Mouse (Mus musculus) intestine, postnatal 0 days (tissue): ENCODE results near the gene Rsad2. TPM values are rescaled to one million over a fixed set of nuclear protein-coding genes. Genes with fewer than 3 reads are reported as not detected.
"Not testable (repeated sequence)": the region's sequence is repeated elsewhere in the genome, so short reads cannot be mapped to it uniquely, and the experiment has no call there.

Source experiments
- ATAC-seq: fragments of 200-750 bp; cut with Nextera tagmentation; 2 replicates; pipeline ENCODE4 v1.8.0; 2017; ENCODE audit warnings: mild to moderate bottlenecking, moderate TSS enrichment, moderate library complexity
- H3K27ac ChIP-seq: fragments of 300-500 bp; sonication (generic); 2 replicates; pipeline ENCODE4 v1.5.1; 2014; ENCODE audit warnings: mild to moderate bottlenecking, low read depth, low read length, moderate library complexity
- H3K27me3 ChIP-seq: fragments of 300-500 bp; sonication (generic); replicated peaks from 2 replicates; pipeline ENCODE4 v1.6.1; 2014; ENCODE audit warnings: low read length, mixed read lengths; ENCODE audit not compliant: control insufficient read depth, insufficient read depth
- H3K36me3 ChIP-seq: fragments of 300-500 bp; sonication (generic); 2 replicates; pipeline ENCODE4 v1.6.1; 2014; ENCODE audit warnings: mild to moderate bottlenecking, moderate library complexity; ENCODE audit not compliant: control insufficient read depth, insufficient read depth
- H3K4me1 ChIP-seq: fragments of 300-500 bp; sonication (generic); replicated peaks from 2 replicates; pipeline ENCODE4 v1.6.1; 2014; ENCODE audit warnings: antibody characterized with exemption, low read length, mixed read lengths; ENCODE audit not compliant: control insufficient read depth, insufficient read depth
- H3K4me2 ChIP-seq: fragments of 300-500 bp; sonication (generic); replicated peaks from 2 replicates; pipeline ENCODE4 v1.6.1; 2014; ENCODE audit warnings: low read depth, mild to moderate bottlenecking, moderate library complexity
- H3K4me3 ChIP-seq: fragments of 300-500 bp; sonication (generic); 2 replicates; pipeline ENCODE4 v1.5.1; 2014; ENCODE audit warnings: low read depth, low read length
- H3K9ac ChIP-seq: fragments of 300-500 bp; sonication (generic); 2 replicates; pipeline ENCODE4 v1.6.1; 2014; ENCODE audit warnings: mild to moderate bottlenecking, low read depth, low read length
- H3K9me3 ChIP-seq: fragments of 300-500 bp; sonication (generic); 2 replicates; pipeline ENCODE4 v1.6.1; 2016; ENCODE audit warnings: mixed run types; ENCODE audit not compliant: control insufficient read depth
- CTCF ChIP-seq: sonication (generic); IDR thresholded peaks from 2 replicates; pipeline ENCODE4 v1.5.1; 2016; ENCODE audit warnings: low read depth, mild to moderate bottlenecking, control low read depth, antibody characterized with exemption, moderate library complexity
- WGBS: fragments of 180-500 bp; shearing (Covaris S2); extraction: QIAGEN DNeasy Blood & Tissue Kit; methylation state at CpG from one replicate; pipeline ENCODE4 v1.1.7; 2014; 5-methylcytosine and 5-hydroxymethylcytosine counted together
- polyA plus RNA-seq: library from polyadenylated mRNA; unstranded; fragments of >200 nt; fragmentation: Nextera tagmentation; extraction: Ambion mirVana; gene quantifications from 2 replicates; pipeline ENCODE4 v1.2.1, GENCODE M21; 2015

Rsad2 gene
- polyA plus RNA-seq: 10.8 and 13.1 TPM in 2 replicates

GRCm38 (mm10) chr12:26456028-26456698 is at the start of gene Rsad2:
Gene Rsad2, minus strand, starts transcription at chr12:26456452.
- 24% methylated on average over 13 of the region's 13 CpGs for WGBS
- H3K9ac ChIP-seq: peak within 1 kb of the TSS; percentile 8; the same call in 1 of the 2 replicates
- peaks cover 4% of the 10 kb centered on the region; the same call in 1 of the 2 replicates for H3K4me1 ChIP-seq
- H3K9me3 ChIP-seq: no peaks in the 10 kb centered on the region
- peak within 1 kb of the TSS; percentile 25 for H3K4me3 ChIP-seq
- no peak within 1 kb of the TSS; the same call in 1 of the 2 replicates for H3K27ac ChIP-seq
- TF ChIP-seq CTCF: no peak
- H3K4me2 ChIP-seq: peak within 1 kb of the TSS; percentile 60
- H3K27me3 ChIP-seq: no peaks in the 10 kb centered on the region
- peak; percentile 96 for ATAC-seq
- H3K36me3 ChIP-seq: no peaks in the 10 kb centered on the region

DNA sequence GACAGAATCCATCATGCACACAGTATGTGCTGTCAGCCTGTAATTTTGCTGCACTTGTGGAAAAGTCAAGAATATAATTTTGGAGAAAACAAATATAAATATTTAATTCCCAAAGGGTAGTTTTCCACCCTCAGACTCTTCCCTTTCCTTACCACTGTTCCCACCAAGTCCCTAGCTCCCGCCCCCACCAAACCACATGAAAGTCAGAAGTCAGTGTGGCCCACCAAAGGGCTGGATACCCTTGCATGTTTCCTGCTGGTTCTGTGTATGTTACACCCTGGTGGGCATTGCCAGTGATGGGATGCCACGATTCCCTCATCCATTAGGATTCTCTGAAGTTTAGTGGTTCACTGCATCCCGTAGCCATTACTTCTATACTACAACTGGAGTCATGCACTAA is 44.8 kb upstream of the Rsad2 start:
- Histone ChIP-seq H3K36me3 (no peaks in the 10 kb centered on the region), H3K4me3 (no peak overlapping the region), H3K4me2 (no peak overlapping the region), H3K4me1 (no peaks in the 10 kb centered on the region), H3K27me3 (no peaks in the 10 kb centered on the region), H3K9me3 (no peaks in the 10 kb centered on the region), H3K9ac (no peak overlapping the region), H3K27ac (no peak overlapping the region)
- WGBS: 83% methylated on average over 3 of the region's 3 CpGs
- TF ChIP-seq CTCF: no peak
- ATAC-seq: no peak

GRCm38 (mm10) chr12:26489942-26490341 is 33.7 kb upstream of the Rsad2 start:
- Histone ChIP-seq H3K4me2 (no peak overlapping the region), H3K9ac (no peak overlapping the region), H3K36me3 (no peaks in the 10 kb centered on the region), H3K27ac (no peak overlapping the region), H3K27me3 (no peaks in the 10 kb centered on the region), H3K4me1 (no peaks in the 10 kb centered on the region), H3K9me3 (no peaks in the 10 kb centered on the region), H3K4me3 (no peak overlapping the region)
- no peak for ATAC-seq
- peak; percentile 54 for TF ChIP-seq CTCF
- WGBS: 86% methylated on average over 1 of the region's 1 CpGs

GRCm38 (mm10) chr12:26488617-26489274 is 32.5 kb upstream of the Rsad2 start:
- Histone ChIP-seq H3K27me3 (no peaks in the 10 kb centered on the region), H3K4me2 (peak overlapping the region; percentile 10; the same call in 1 of the 2 replicates), H3K36me3 (no peaks in the 10 kb centered on the region), H3K9me3 (no peaks in the 10 kb centered on the region), H3K4me1 (no peaks in the 10 kb centered on the region), H3K4me3 (no peak overlapping the region), H3K27ac (no peak overlapping the region), H3K9ac (no peak overlapping the region)
- TF ChIP-seq CTCF: no peak
- no peak for ATAC-seq
- 49% methylated on average over 5 of the region's 5 CpGs for WGBS

- H3K4me1 ChIP-seq: no peaks in the 10 kb centered on the region
- H3K4me2 ChIP-seq: peak overlapping the region; percentile 10; the same call in 1 of the 2 replicates
- H3K4me3 ChIP-seq: no peak overlapping the region
- no peaks in the 10 kb centered on the region for H3K36me3 ChIP-seq
- TF ChIP-seq CTCF: peak; percentile 76
- no peak overlapping the region for H3K9ac ChIP-seq
- no peak overlapping the region for H3K27ac ChIP-seq
- no peaks in the 10 kb centered on the region for H3K27me3 ChIP-seq
- ATAC-seq: no peak
- WGBS: 53% methylated on average over 14 of the region's 14 CpGs
- no peaks in the 10 kb centered on the region for H3K9me3 ChIP-seq
These were observed 31.8 kb upstream of the Rsad2 start for GRCm38 (mm10) chr12:26487874-26488616.

- H3K27ac ChIP-seq, H3K27me3 ChIP-seq, H3K4me1 ChIP-seq, H3K36me3 ChIP-seq, H3K4me2 ChIP-seq, H3K4me3 ChIP-seq, H3K9me3 ChIP-seq, ATAC-seq, H3K9ac ChIP-seq: not testable (repeated sequence)
- WGBS: 88% methylated on average over 12 of the region's 12 CpGs
These were observed 29.7 kb upstream of the Rsad2 start for GRCm38 (mm10) chr12:26485738-26486580.
